Mouse (Mus musculus) E14TG2a.4 (cell line): ENCODE measurements at regions not wholly inside any gene's neighbourhood (a gene's known extent, or its start where the extent isn't known, plus 50 kb on each side); places are given as distances from the start of the nearest gene placed in this dataset.

Source experiments
- H3K27me3 ChIP-seq: 2 replicates; pipeline ENCODE4 v1.6.1; 2014; ENCODE audit warnings: low read length, control low read depth; ENCODE audit not compliant: insufficient read depth
- H3K36me3 ChIP-seq: 2 replicates; pipeline ENCODE4 v1.6.1; 2014; ENCODE audit warnings: low read length, control low read depth; ENCODE audit not compliant: insufficient read depth
- H3K4me1 ChIP-seq: replicated peaks from 2 replicates; pipeline ENCODE4 v1.6.1; 2014; ENCODE audit warnings: low read depth, low read length, control low read depth
- H3K4me3 ChIP-seq: replicated peaks from 2 replicates; pipeline ENCODE4 v1.5.1; 2014; ENCODE audit warnings: mild to moderate bottlenecking, low read length
- H3K9me3 ChIP-seq: 2 replicates; pipeline ENCODE4 v1.6.1; 2014; ENCODE audit warnings: low read length, control low read depth
- CTCF ChIP-seq: conservative IDR thresholded peaks from 2 replicates; pipeline ENCODE4 v1.5.1; 2014; ENCODE audit warnings: low read length
- NANOG ChIP-seq: IDR thresholded peaks from 2 replicates; pipeline ENCODE4 v1.6.1; 2014; ENCODE audit warnings: borderline replicate concordance, low read length, mixed read lengths
- POU5F1 ChIP-seq: IDR thresholded peaks from 2 replicates; pipeline ENCODE4 v1.6.1; 2014; ENCODE audit warnings: low read length, borderline replicate concordance

DNA sequence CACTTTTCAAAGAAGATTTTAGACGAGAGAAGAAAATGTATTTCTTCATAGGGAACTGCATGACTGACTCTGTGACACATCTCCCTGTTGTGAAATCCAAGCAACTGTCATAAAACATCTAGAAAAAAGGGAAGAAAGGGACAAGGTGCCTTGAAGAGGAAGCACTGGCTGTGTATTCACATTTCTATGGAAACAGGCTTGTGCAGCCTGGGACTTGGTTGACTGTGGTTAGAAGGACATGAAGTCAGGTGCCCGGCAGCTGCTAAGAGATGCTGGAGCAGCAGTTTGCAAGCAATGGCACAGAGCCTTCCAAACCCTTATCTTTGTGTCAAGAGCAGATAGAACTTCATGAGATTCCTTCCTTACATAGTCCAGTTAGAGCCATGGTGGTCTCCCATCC lies 263.5 kb downstream of the Gm826 start:
- Histone ChIP-seq H3K4me1 (no peaks in the 10 kb centered on the region), H3K4me3 (no peak overlapping the region), H3K9me3 (no peaks in the 10 kb centered on the region), H3K27me3 (no peaks in the 10 kb centered on the region), H3K36me3 (no peaks in the 10 kb centered on the region)
- no peak for TF ChIP-seq CTCF

DNA sequence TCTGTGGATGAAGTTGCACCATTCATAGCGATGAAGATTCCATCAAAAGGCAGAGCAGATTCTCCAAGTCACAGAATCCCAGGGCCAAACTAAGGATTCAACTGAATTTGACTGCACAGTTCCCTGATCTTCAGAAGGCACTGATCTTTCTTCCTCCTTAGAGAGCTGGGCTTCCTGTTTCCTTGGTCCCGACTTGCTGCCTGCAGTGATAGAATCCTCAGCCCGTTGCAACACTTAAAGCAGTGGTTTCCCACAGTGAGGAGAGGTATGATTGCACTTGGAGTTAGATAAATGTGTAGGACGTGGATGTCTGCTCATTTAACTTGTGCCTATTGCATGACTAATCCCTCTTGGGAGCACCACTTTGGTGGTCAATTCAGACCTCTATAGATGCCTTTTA lies 265.2 kb downstream of the Gm826 start:
- H3K4me3 ChIP-seq, result no peak overlapping the region
- no peaks in the 10 kb centered on the region for H3K9me3 ChIP-seq
- TF ChIP-seq NANOG (no peak), CTCF (no peak)
- H3K36me3 ChIP-seq, result no peaks in the 10 kb centered on the region
- H3K4me1 ChIP-seq, result no peaks in the 10 kb centered on the region
- H3K27me3 ChIP-seq, result no peaks in the 10 kb centered on the region

DNA sequence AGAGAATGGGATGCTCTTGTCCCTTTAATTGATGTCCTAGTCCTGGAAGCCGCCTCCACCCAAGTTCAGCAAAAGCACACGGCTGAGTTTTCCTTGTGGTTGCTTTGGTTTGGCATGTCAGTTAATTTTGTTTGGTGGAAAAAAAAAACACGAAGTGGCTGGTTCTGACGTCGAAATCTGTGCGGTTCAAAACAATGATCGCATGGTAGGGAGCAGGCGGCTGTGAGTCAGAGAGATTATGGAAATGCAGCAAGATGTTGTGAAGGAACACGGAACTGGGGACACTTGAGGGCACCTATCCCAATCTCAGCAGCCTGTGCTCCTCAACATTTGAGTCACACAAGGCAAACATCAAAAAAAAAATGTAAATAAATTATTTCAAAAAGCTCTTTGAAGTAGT lies 266.1 kb downstream of the Gm826 start:
- no peak overlapping the region for H3K4me3 ChIP-seq
- H3K9me3 ChIP-seq, result no peaks in the 10 kb centered on the region
- H3K27me3 ChIP-seq, result no peaks in the 10 kb centered on the region
- no peaks in the 10 kb centered on the region for H3K36me3 ChIP-seq
- H3K4me1 ChIP-seq, result no peaks in the 10 kb centered on the region
- no peak for TF ChIP-seq POU5F1
- no peak for TF ChIP-seq NANOG
- TF ChIP-seq CTCF, result no peak

DNA sequence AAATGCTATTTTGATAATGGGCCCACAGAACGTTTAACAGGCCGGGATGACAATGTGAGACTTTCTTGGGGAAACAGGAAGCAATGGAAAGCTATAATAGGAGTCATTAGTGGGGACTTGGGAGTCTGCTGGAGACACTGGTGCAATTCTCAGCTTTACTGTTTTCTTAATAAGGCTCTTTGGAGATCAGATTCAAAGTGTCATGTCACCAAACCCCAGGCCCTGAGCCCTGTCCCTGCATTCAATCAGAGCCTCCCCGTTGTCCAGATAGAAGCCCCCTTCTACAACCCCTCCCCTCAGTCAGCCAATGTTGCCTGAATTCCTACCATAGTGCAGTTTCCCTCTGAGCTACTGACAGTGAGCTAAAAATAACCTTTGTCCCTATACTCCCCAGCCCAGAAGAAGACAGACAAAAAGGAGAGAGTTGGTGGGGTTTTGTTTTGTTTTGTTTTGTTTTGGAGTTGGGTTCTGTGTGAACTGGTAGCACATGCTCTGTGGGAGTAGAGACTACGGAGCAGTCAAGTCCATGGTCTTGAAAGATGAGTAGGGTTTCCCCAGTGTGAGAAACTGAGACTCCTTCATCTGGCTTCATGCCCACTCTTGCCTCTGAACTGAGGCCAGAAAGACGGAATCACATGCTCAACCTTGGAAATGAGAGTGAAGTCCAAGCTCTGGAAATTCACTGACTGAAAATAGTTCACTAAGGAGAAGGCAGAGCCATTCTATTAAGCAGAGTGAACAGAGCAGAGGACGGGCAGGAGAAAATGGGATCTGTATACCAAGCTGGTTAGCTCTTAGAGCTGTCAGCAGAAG lies 267.3 kb downstream of the Gm826 start:
- TF ChIP-seq CTCF (no peak), NANOG (no peak), POU5F1 (no peak)
- Histone ChIP-seq H3K27me3 (peaks cover under 1% of the 10 kb centered on the region; the same call in 1 of the 2 replicates), H3K4me3 (no peak overlapping the region)

DNA sequence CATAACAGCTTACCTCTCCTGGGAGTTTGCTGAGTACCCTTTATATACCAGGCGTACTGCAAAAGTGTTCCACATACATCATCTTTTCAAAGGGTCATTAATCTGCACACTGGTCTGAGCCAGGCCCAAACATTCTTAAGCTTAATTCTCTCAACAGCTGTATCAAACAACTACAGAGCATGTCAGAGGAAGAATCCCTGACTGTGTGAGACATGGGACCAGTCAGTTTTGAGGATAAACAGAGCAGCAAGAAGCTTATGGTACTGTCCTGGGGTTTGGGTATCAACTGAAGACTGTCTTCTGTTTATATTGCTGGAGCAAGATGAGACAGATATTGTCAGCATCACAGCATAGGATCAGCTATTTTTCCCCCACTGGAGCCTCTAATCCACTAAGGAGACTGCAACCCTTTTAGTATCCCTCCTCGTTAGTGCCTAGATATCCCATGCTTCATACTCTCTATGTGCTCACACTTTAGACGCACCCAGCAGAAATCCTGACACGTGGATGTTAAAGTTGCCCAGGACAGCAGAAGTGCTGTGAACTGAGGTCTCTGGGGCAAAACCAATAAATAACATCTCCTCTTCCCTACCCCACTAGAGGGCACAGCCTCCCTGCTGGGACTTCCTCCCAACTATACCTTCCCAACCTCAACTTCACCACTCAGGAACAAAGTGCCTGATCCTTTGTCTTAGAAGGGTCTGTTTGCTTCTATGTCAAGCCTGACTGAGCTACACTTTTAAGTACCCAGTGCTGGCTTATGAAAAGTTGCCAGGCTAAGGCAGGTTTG lies 271.6 kb downstream of the Gm826 start:
- TF ChIP-seq POU5F1, result no peak
- no peak for TF ChIP-seq NANOG
- no peak for TF ChIP-seq CTCF
- H3K4me3 ChIP-seq, result no peak overlapping the region
- peaks cover 10% of the 10 kb centered on the region for H3K27me3 ChIP-seq
- H3K36me3 ChIP-seq, result no peaks in the 10 kb centered on the region
- H3K4me1 ChIP-seq, result peaks cover 5% of the 10 kb centered on the region; the same call in 1 of the 2 replicates
- no peaks in the 10 kb centered on the region for H3K9me3 ChIP-seq

More for the DNA sequence above, 267.3 kb downstream of the Gm826 start:
- H3K4me1 ChIP-seq, result no peaks in the 10 kb centered on the region
- H3K9me3 ChIP-seq, result no peaks in the 10 kb centered on the region
- no peaks in the 10 kb centered on the region for H3K36me3 ChIP-seq

GRCm38 (mm10) chr2:160060091-160060490 lies 273.9 kb downstream of the Gm826 start:
- no peaks in the 10 kb centered on the region for H3K9me3 ChIP-seq
- H3K27me3 ChIP-seq, result peaks cover 21% of the 10 kb centered on the region
- H3K36me3 ChIP-seq, result no peaks in the 10 kb centered on the region
- H3K4me1 ChIP-seq, result peaks cover 5% of the 10 kb centered on the region; the same call in 1 of the 2 replicates
- TF ChIP-seq POU5F1 (no peak), CTCF (no peak), NANOG (no peak)
- H3K4me3 ChIP-seq, result no peak overlapping the region

DNA sequence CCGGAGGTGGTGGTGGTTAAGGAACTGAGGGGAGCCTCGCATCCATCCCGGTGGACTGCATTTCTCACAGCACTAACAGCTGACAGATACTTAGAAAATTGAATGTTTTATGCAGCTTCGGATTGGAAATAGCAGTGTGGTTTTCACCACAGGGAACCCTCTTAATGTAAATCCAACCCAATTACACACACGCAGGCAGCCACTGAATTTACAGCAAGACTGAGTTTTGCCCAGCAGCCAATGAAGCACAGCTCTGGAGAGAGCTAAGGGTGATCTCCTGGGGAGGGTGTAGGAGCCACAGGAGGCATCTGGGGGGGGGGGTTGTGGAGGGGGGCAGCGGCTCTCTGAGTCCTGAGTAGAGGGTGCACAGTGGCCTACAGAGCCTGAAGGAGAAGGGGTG lies 276.8 kb downstream of the Gm826 start:
- Histone ChIP-seq H3K4me1 (peaks cover 5% of the 10 kb centered on the region; the same call in 1 of the 2 replicates), H3K27me3 (peaks cover 40% of the 10 kb centered on the region), H3K9me3 (no peaks in the 10 kb centered on the region), H3K36me3 (no peaks in the 10 kb centered on the region), H3K4me3 (no peak overlapping the region)
- no peak for TF ChIP-seq POU5F1
- TF ChIP-seq CTCF, result no peak
- TF ChIP-seq NANOG, result no peak

DNA sequence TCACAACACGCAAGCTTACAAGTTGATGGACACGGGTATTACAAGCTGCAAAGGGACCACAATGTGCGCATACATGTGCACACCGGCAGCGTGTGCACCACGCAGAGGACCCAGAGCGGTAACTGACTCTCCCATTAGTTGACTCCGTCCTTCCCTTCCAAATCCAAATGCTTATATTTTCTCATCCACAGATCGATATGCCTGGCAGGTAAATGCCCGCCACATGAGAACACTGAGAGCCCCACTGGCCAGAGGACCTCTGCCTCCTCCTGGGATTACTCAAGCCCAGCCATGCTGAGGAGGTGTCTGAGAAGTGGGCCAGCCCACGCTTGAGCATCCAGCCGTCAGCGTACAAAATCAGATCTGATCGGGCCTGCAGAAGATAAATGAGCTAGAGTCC lies 279.6 kb downstream of the Gm826 start:
- Histone ChIP-seq H3K27me3 (peaks cover 33% of the 10 kb centered on the region), H3K36me3 (no peaks in the 10 kb centered on the region), H3K4me1 (peaks cover 5% of the 10 kb centered on the region; the same call in 1 of the 2 replicates), H3K4me3 (no peak overlapping the region), H3K9me3 (no peaks in the 10 kb centered on the region)
- TF ChIP-seq POU5F1, result no peak
- TF ChIP-seq NANOG, result no peak

DNA sequence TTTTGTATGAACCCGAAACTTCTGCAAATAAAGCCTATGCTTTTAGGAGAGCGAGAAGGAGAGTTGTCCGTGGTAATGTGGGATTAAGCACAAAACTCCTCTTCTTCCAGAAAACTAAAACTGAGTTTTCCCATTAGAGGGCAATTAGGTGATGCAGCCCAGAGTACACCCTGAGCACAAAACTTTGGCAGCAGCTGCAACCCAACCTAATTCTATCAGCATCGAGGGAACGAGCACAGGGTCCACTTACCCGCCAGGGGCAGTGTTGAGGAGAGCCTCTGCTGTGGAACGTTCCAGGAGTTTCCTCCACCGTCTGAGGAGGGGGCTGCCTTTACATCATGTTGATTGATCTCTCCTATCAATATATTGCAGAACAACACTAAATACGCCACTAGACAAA lies 285.7 kb downstream of the Gm826 start:
- peaks cover 8% of the 10 kb centered on the region; the same call in 1 of the 2 replicates for H3K4me1 ChIP-seq
- peaks cover 7% of the 10 kb centered on the region for H3K27me3 ChIP-seq
- H3K4me3 ChIP-seq, result no peak overlapping the region
- H3K36me3 ChIP-seq, result no peaks in the 10 kb centered on the region
- H3K9me3 ChIP-seq, result no peaks in the 10 kb centered on the region
- no peak for TF ChIP-seq POU5F1
- no peak for TF ChIP-seq NANOG
- no peak for TF ChIP-seq CTCF
